Mouse (Mus musculus) megakaryocyte, embryonic 14.5 days (primary cell): ENCODE results near the gene Cela3b.

ENCODE experiments used
- FLI1 ChIP-seq: IDR thresholded peaks from 2 replicates; pipeline ENCODE4 v1.6.1; 2012; ENCODE audit warnings: low read length, inconsistent platforms, mixed read lengths
- GATA1 ChIP-seq: IDR thresholded peaks from 3 replicates; pipeline ENCODE4 v1.6.1; 2012; ENCODE audit warnings: mixed read lengths, low read length, inconsistent platforms, borderline replicate concordance

- TF ChIP-seq GATA1 (no peak), FLI1 (no peak)
Measured at GRCm38 (mm10) chr4:137445881-137446280, 15.5 kb upstream of the Cela3b start.
